Mouse (Mus musculus) ES-E14 (cell line): ENCODE measurements at regions not wholly inside any gene's neighbourhood (a gene's known extent, or its start where the extent isn't known, plus 50 kb on each side); places are given as distances from the start of the nearest gene placed in this dataset.
A peak's percentile ranks its signal among the peaks of the same experiment; 100 is the strongest.

Experiments used
- DNase-seq: peaks from one replicate; pipeline ENCODE4 v3.0.0-alpha.2; 2013; ENCODE audit warnings: low read depth, low spot score
- H3K27ac ChIP-seq: 2 replicates; pipeline ENCODE4 v1.5.1; 2012; ENCODE audit warnings: low read depth, mild to moderate bottlenecking, low read length, moderate library complexity, mixed read lengths; ENCODE audit not compliant: poor library complexity, insufficient read depth, severe bottlenecking
- H3K36me3 ChIP-seq: 2 replicates; pipeline ENCODE4 v1.6.1; 2012; ENCODE audit warnings: mild to moderate bottlenecking, low read length, moderate library complexity, mixed read lengths; ENCODE audit not compliant: control insufficient read depth, poor library complexity, insufficient read depth, severe bottlenecking
- H3K4me1 ChIP-seq, 2 experiments: fragments of 150-350 bp in 1 of 2; sonication (generic) in 1 of 2; 2 replicates each; pipeline ENCODE4 v1.6.1; 2012; ENCODE audit warnings: low read length in 2 of 2, mild to moderate bottlenecking in 1 of 2, mixed read lengths in 1 of 2; ENCODE audit not compliant: control insufficient read depth in 2 of 2, insufficient read depth in 2 of 2, poor library complexity in 1 of 2
- H3K4me3 ChIP-seq, 2 experiments: fragments of 150-350 bp in 1 of 2; sonication (generic) in 1 of 2; 2 replicates each; pipeline ENCODE4 v1.5.1; 2012; ENCODE audit warnings: low read length in 2 of 2, low read depth in 1 of 2, mild to moderate bottlenecking in 1 of 2, mixed read lengths in 1 of 2; ENCODE audit not compliant: insufficient read depth in 1 of 2, poor library complexity in 1 of 2, severe bottlenecking in 1 of 2
- H3K9ac ChIP-seq: 2 replicates; pipeline ENCODE4 v1.6.1; 2012; ENCODE audit warnings: low read depth, mild to moderate bottlenecking, low read length, mixed read lengths; ENCODE audit not compliant: poor library complexity, insufficient read depth, severe bottlenecking
- H3K9me3 ChIP-seq: fragments of 150-350 bp; sonication (generic); 2 replicates; pipeline ENCODE4 v1.6.1; 2012; ENCODE audit warnings: low read depth, mild to moderate bottlenecking, low read length; ENCODE audit not compliant: control insufficient read depth, insufficient read depth
- CHD2 ChIP-seq: IDR thresholded peaks from 2 replicates; pipeline ENCODE4 v1.6.1; 2014; ENCODE audit warnings: mild to moderate bottlenecking, low read depth, low read length, inconsistent platforms
- HCFC1 ChIP-seq: IDR thresholded peaks from 2 replicates; pipeline ENCODE4 v1.6.1; 2012; ENCODE audit warnings: low read length, inconsistent platforms, borderline replicate concordance; ENCODE audit not compliant: insufficient read depth
- MAFK ChIP-seq: IDR thresholded peaks from 2 replicates; pipeline ENCODE4 v1.6.1; 2014; ENCODE audit warnings: mild to moderate bottlenecking, low read depth, low read length, inconsistent platforms; ENCODE audit not compliant: insufficient read depth
- ZC3H11A ChIP-seq: IDR thresholded peaks from 2 replicates; pipeline ENCODE4 v1.6.1; 2012; ENCODE audit warnings: low read depth, mild to moderate bottlenecking, inconsistent platforms, low read length, borderline replicate concordance
- ZNF384 ChIP-seq: IDR thresholded peaks from 2 replicates; pipeline ENCODE4 v1.6.1; 2012; ENCODE audit warnings: low read depth, low read length, inconsistent platforms
- in situ Hi-C, 2 experiments: fragments of 600-800 bp; cut with MboI; formaldehyde crosslinking; loops; one replicate each; pipeline ENCODE4 v1.15.1; 2025; ENCODE audit warnings: low sequenced_read_pairs in 2 of 2, inconsistent platforms in 1 of 2; ENCODE audit not compliant: unreplicated experiment in 2 of 2

GRCm38 (mm10) chr15:31167506-31167905, 56.6 kb upstream of the Dap start:
- Histone ChIP-seq H3K4me1 (0 out of 4 replicates have a peak, but pooled peaks cover 0 to 2% of the 10 kb centered on the region in 2 experiments), H3K4me3 (peak overlapping the region in 1 of 2 experiments; percentile 34; a peak in 1 of 4 replicates), H3K9me3 (no peaks in the 10 kb centered on the region), H3K36me3 (no peaks in the 10 kb centered on the region), H3K27ac (no peak overlapping the region), H3K9ac (no peak overlapping the region)
- TF ChIP-seq CHD2 (no peak), HCFC1 (no peak), MAFK (no peak), ZNF384 (no peak), ZC3H11A (no peak)
- in situ Hi-C loops: no loop called here
- no peak for DNase-seq

GRCm38 (mm10) chr15:31168191-31168590, 55.9 kb upstream of the Dap start:
- Histone ChIP-seq H3K36me3 (no peaks in the 10 kb centered on the region), H3K4me3 (peak overlapping the region; percentile 34 to 68), H3K9me3 (no peaks in the 10 kb centered on the region), H3K9ac (peak overlapping the region; percentile 55), H3K4me1 (0 out of 4 replicates have a peak, but pooled peaks cover 0 to 2% of the 10 kb centered on the region in 2 experiments), H3K27ac (no peak overlapping the region)
- in situ Hi-C loops: no loop called here
- TF ChIP-seq MAFK (no peak), HCFC1 (no peak), ZNF384 (no peak), ZC3H11A (no peak), CHD2 (no peak)
- DNase-seq: no peak

GRCm38 (mm10) chr15:31173309-31174115, 50.6 kb upstream of the Dap start:
- H3K36me3 ChIP-seq: no peaks in the 10 kb centered on the region
- no peaks in the 10 kb centered on the region for H3K9me3 ChIP-seq
- in situ Hi-C loops: no loop called here
- H3K4me1 ChIP-seq: no peaks in the 10 kb centered on the region
- H3K27ac ChIP-seq: no peak overlapping the region
- no peak overlapping the region for H3K9ac ChIP-seq
- TF ChIP-seq ZNF384: no peak
- TF ChIP-seq HCFC1: no peak
- TF ChIP-seq MAFK: no peak
- TF ChIP-seq ZC3H11A: no peak
- no peak for TF ChIP-seq CHD2
- no peak for DNase-seq
- no peak overlapping the region for H3K4me3 ChIP-seq
